Mouse (Mus musculus): ENCODE measurements around the gene 1700074P13Rik.

GRCm38 (mm10) chr6:40894716-40895115 lies 45.6 kb downstream of the 1700074P13Rik start:
- TF ChIP-seq GATA1 (IDR thresholded peaks at IDR 0.05; ENCODE audit: low read length) (no peak), TAL1 (IDR thresholded peaks at IDR 0.05; ENCODE audit: low read length) (no peak)
